Comparison of ENCODE assay signal across 7 mouse cellular contexts in genomic region chr1:193382435-193382834, GRCm38 (mm10). TPM values are rescaled to one million over a fixed set of nuclear protein-coding genes. Genes with fewer than 3 reads are reported as not detected.
DNase-seq lines count a peak whose midpoint lies in the region; ATAC-seq and TF ChIP-seq lines count a peak whose summit lies in the region.

No protein-coding gene starts in this region.

- ATAC-seq in hindbrain, postnatal 0 days = peak; percentile 65
- peak; percentile 65 for ATAC-seq in liver, embryonic 16.5 days (ENCODE audit: low read depth)

- H3K4me3 ChIP-seq in E14TG2a.4 (replicated peaks; ENCODE audit: low read length) = peak overlapping the region; percentile 53
- H3K4me3 ChIP-seq in hindbrain, postnatal 0 days (ENCODE audit: low read length) = 0 out of 2 replicates have a peak overlapping the region, but pooled peaks have one; percentile 15
- peak overlapping the region; percentile 49 for H3K4me3 ChIP-seq in liver, embryonic 16.5 days (ENCODE audit: low read depth, low read length)
- peak overlapping the region; percentile 10; the same call in 1 of the 2 replicates for H3K4me3 ChIP-seq in small intestine, adult 2 months (ENCODE audit: low read depth, low read length)

- H3K36me3 ChIP-seq in E14TG2a.4 (ENCODE audit: insufficient read depth, low read length) = no peaks in the 10 kb centered on the region
- H3K36me3 ChIP-seq in hindbrain, postnatal 0 days (ENCODE audit: insufficient read depth, low read length) = no peaks in the 10 kb centered on the region
- H3K36me3 ChIP-seq in liver, embryonic 16.5 days (ENCODE audit: control insufficient read depth, insufficient read depth) = no peaks in the 10 kb centered on the region
- H3K36me3 ChIP-seq in small intestine, adult 2 months (ENCODE audit: control insufficient read depth, insufficient read depth, low read length) = no peaks in the 10 kb centered on the region

- peaks cover 22% of the 10 kb centered on the region; the same call in 1 of the 2 replicates for H3K27me3 ChIP-seq in E14TG2a.4 (ENCODE audit: insufficient read depth, low read length)
- H3K27me3 ChIP-seq in hindbrain, postnatal 0 days (ENCODE audit: insufficient read depth, low read length) = no peaks in the 10 kb centered on the region
- no peaks in the 10 kb centered on the region for H3K27me3 ChIP-seq in liver, embryonic 16.5 days (ENCODE audit: control insufficient read depth, insufficient read depth, low read depth, low read length)
- no peaks in the 10 kb centered on the region for H3K27me3 ChIP-seq in small intestine, adult 2 months (ENCODE audit: control insufficient read depth, insufficient read depth, low read length)

- TF ChIP-seq POLR2A in small intestine, adult 2 months (IDR thresholded peaks at IDR 0.05; ENCODE audit: low read depth, low read length) = no peak

- 0 out of 2 replicates have a peak overlapping the region, but pooled peaks have one; percentile 7 for H3K9ac ChIP-seq in hindbrain, postnatal 0 days (replicated peaks; ENCODE audit: low read length)
- no peak overlapping the region for H3K9ac ChIP-seq in liver, embryonic 16.5 days (ENCODE audit: low read depth, low read length)

- DNase-seq in embryo, embryonic 10.5 days (ENCODE audit: low spot score) = peak; percentile 92
- peak; percentile 64 for DNase-seq in hindbrain, postnatal 0 days (ENCODE audit: low spot score)
- no peak for DNase-seq in adrenal gland, adult 2 months
- DNase-seq in layer of hippocampus, adult 8-10 months (ENCODE audit: low spot score in 2 of 2) = no peak

- no peaks in the 10 kb centered on the region for H3K9me3 ChIP-seq in E14TG2a.4 (ENCODE audit: low read length)
- no peaks in the 10 kb centered on the region for H3K9me3 ChIP-seq in hindbrain, postnatal 0 days (ENCODE audit: low read length)
- no peaks in the 10 kb centered on the region for H3K9me3 ChIP-seq in liver, embryonic 16.5 days (replicated peaks; ENCODE audit: control insufficient read depth, low read length)

- H3K4me1 ChIP-seq in E14TG2a.4 (replicated peaks; ENCODE audit: low read depth, low read length) = peaks cover 14% of the 10 kb centered on the region
- peaks cover 8% of the 10 kb centered on the region for H3K4me1 ChIP-seq in hindbrain, postnatal 0 days (ENCODE audit: insufficient read depth, low read length)
- H3K4me1 ChIP-seq in liver, embryonic 16.5 days (ENCODE audit: control insufficient read depth, low read depth, low read length) = peaks cover 2% of the 10 kb centered on the region; the same call in 1 of the 2 replicates
- H3K4me1 ChIP-seq in small intestine, adult 2 months (ENCODE audit: control insufficient read depth, insufficient read depth, insufficient read length, low read length) = no peaks in the 10 kb centered on the region; the same call in 1 of the 2 replicates

- H3K4me2 ChIP-seq in hindbrain, postnatal 0 days (ENCODE audit: low read depth, low read length) = peak overlapping the region; percentile 46
- peak overlapping the region; percentile 73 for H3K4me2 ChIP-seq in liver, embryonic 16.5 days (ENCODE audit: low read depth, low read length)

- peak overlapping the region; percentile 22; the same call in 1 of the 2 replicates for H3K27ac ChIP-seq in hindbrain, postnatal 0 days
- no peak overlapping the region for H3K27ac ChIP-seq in liver, embryonic 16.5 days (ENCODE audit: low read length)
- no peak overlapping the region for H3K27ac ChIP-seq in small intestine, adult 2 months (ENCODE audit: insufficient read depth, low read depth, low read length)

- 4% methylated on average over 8 of the region's 8 CpGs for WGBS in hindbrain, postnatal 0 days
- 0% methylated on average over 8 of the region's 8 CpGs for WGBS in liver, embryonic 16.5 days (ENCODE audit: insufficient replicate concordance)
- 4% methylated on average over 8 of the region's 8 CpGs for WGBS in small intestine, adult 2 months

- TF ChIP-seq CTCF in E14TG2a.4 (conservative IDR thresholded peaks at IDR 0.05; ENCODE audit: low read length) = no peak
- no peak for TF ChIP-seq CTCF in hindbrain, postnatal 0 days (IDR thresholded peaks at IDR 0.05; ENCODE audit: low read depth)
- TF ChIP-seq CTCF in small intestine, adult 2 months (IDR thresholded peaks at IDR 0.05; ENCODE audit: extremely low read depth, insufficient read length, insufficient replicate concordance, low read depth, low read length) = no peak

RNA-seq across cellular contexts. Expression of gene Camk1g, which starts 12.3 kb away (rescaled TPM):
- 32.9 and 34.6 TPM in 2 replicates for total RNA-seq in hindbrain, postnatal 0 days (2014; rRNA removed)
- 30.9 and 35.1 TPM in 2 replicates for polyA plus RNA-seq in hindbrain, postnatal 0 days (2015; fragmentation: Nextera tagmentation; extraction: Ambion mirVana)
- 0.23 and 0.33 TPM in 2 replicates for polyA plus RNA-seq in liver, embryonic 16.5 days (2015; fragmentation: Nextera tagmentation; extraction: Ambion mirVana)
- polyA plus RNA-seq in small intestine, adult 2 months (2012; rRNA removed) = 0.30 and 0.41 TPM in 2 replicates
- total RNA-seq in adrenal gland, adult 2 months (2021) = not detected
- 0.29 and 0.42 TPM in 2 replicates for polyA plus RNA-seq in adrenal gland, adult 2 months (2012; rRNA removed)
- total RNA-seq in layer of hippocampus, adult 8-10 months (2022) = 10 to 100 TPM; 22.5 to 31.6 (median 27.1) TPM

Comparison
In these comparisons a context has a peak if more than half of its experiments do, and no peak if none do; other contexts are left out.
1. DNase-seq: peak in embryo, embryonic 10.5 days (single experiment) and hindbrain, postnatal 0 days (single experiment); none in adrenal gland, adult 2 months (single experiment) and layer of hippocampus, adult 8-10 months (0 of 2).
2. RNA of gene Camk1g, which starts 12.3 kb away (polyA plus RNA-seq): 30.9 to 35.1 TPM in hindbrain, postnatal 0 days; 0.30 to 0.41 TPM in small intestine, adult 2 months, 0.23 to 0.33 TPM in liver, embryonic 16.5 days and 0.29 to 0.42 TPM in adrenal gland, adult 2 months; every median in the first group is over 10 times any median in the second.
3. Peak in every context shown above with its lines, with median percentiles within 50 percentile points of each other: H3K4me3 ChIP-seq.